Mouse (Mus musculus) CH12.LX (cell line): ENCODE results near the gene Hdac1. TPM values are rescaled to one million over a fixed set of nuclear protein-coding genes. Genes with fewer than 3 reads are reported as not detected.

Experiments
- DNase-seq: peaks from one replicate; pipeline ENCODE4 v3.0.0-alpha.2; 2013; ENCODE audit errors: extremely low read depth
- H3K27ac ChIP-seq: 2 replicates; pipeline ENCODE4 v1.5.1; 2012; ENCODE audit warnings: low read depth, mild to moderate bottlenecking, control low read depth, moderate library complexity; ENCODE audit not compliant: insufficient read depth
- H3K27me3 ChIP-seq: replicated peaks from 2 replicates; pipeline ENCODE3; 2012; ENCODE audit warnings: inconsistent platforms
- H3K36me3 ChIP-seq, 2 experiments: replicated peaks in 1 of 2; 2 replicates each; pipeline versions ENCODE3 to v1.6.1; 2012; ENCODE audit warnings: inconsistent platforms in 1 of 2, low read length in 1 of 2, mild to moderate bottlenecking in 1 of 2, mixed read lengths in 1 of 2, moderate library complexity in 1 of 2; ENCODE audit not compliant: control insufficient read depth in 1 of 2, insufficient read depth in 1 of 2
- H3K4me1 ChIP-seq, 2 experiments: 2 replicates each; pipeline ENCODE4 v1.6.1; 2012; ENCODE audit warnings: inconsistent platforms in 1 of 2, moderate library complexity in 1 of 2; ENCODE audit not compliant: insufficient read depth in 2 of 2, control insufficient read depth in 1 of 2
- H3K4me2 ChIP-seq: 2 replicates; pipeline ENCODE4 v1.6.1; 2012; ENCODE audit warnings: low read depth, mild to moderate bottlenecking, control low read depth; ENCODE audit not compliant: poor library complexity, insufficient read depth, severe bottlenecking
- H3K4me3 ChIP-seq, 3 experiments: fragments of 150-350 bp in 1 of 3; sonication (generic) in 1 of 3; replicated peaks in 1 of 3; 2 replicates each; pipeline versions ENCODE3 to v1.5.1; 2011 to 2012; ENCODE audit warnings: low read depth in 2 of 3, low read length in 2 of 3, mild to moderate bottlenecking in 2 of 3, moderate library complexity in 2 of 3, control low read depth in 1 of 3, improper control_type of control experiment in 1 of 3, inconsistent platforms in 1 of 3, mixed read lengths in 1 of 3; ENCODE audit not compliant: poor library complexity in 1 of 3
- H3K79me2 ChIP-seq: replicated peaks from 2 replicates; pipeline ENCODE4 v1.6.1; 2012; ENCODE audit warnings: mild to moderate bottlenecking, moderate library complexity; ENCODE audit not compliant: control insufficient read depth, poor library complexity, insufficient read depth, severe bottlenecking; ENCODE audit errors: extremely low read depth
- H3K9ac ChIP-seq: 2 replicates; pipeline ENCODE4 v1.6.1; 2012; ENCODE audit warnings: low read depth, mild to moderate bottlenecking, control low read depth, moderate library complexity; ENCODE audit not compliant: insufficient read depth
- H3K9me3 ChIP-seq: replicated peaks from 2 replicates; pipeline ENCODE3; 2012; ENCODE audit warnings: low read length, inconsistent platforms, mixed read lengths
- BHLHE40 ChIP-seq: IDR thresholded peaks from 2 replicates; pipeline ENCODE4 v1.6.1; 2011; ENCODE audit warnings: mild to moderate bottlenecking, low read depth, low read length, improper control_type of control experiment
- CHD1 ChIP-seq: IDR thresholded peaks from 2 replicates; pipeline ENCODE4 v1.6.1; 2012; ENCODE audit warnings: low read depth, low read length, improper control_type of control experiment, inconsistent platforms
- CHD2 ChIP-seq: IDR thresholded peaks from 2 replicates; pipeline ENCODE4 v1.6.1; 2011; ENCODE audit warnings: low read length, improper control_type of control experiment
- E2F4 ChIP-seq: IDR thresholded peaks from 2 replicates; pipeline ENCODE4 v1.6.1; 2011; ENCODE audit warnings: low read depth, low read length, improper control_type of control experiment; ENCODE audit not compliant: insufficient replicate concordance
- ELF1 ChIP-seq: IDR thresholded peaks from 2 replicates; pipeline ENCODE4 v1.6.1; 2014; ENCODE audit warnings: low read depth, mild to moderate bottlenecking, inconsistent platforms, low read length, improper control_type of control experiment
- EP300 ChIP-seq: IDR thresholded peaks from 2 replicates; pipeline ENCODE4 v1.6.1; 2011; ENCODE audit warnings: low read length, improper control_type of control experiment
- ETS1 ChIP-seq: conservative IDR thresholded peaks from 2 replicates; pipeline ENCODE4 v1.6.1; 2012; ENCODE audit warnings: low read depth, mild to moderate bottlenecking, inconsistent platforms, low read length, improper control_type of control experiment, moderate library complexity
- GABPA ChIP-seq: IDR thresholded peaks from 2 replicates; pipeline ENCODE4 v1.6.1; 2012; ENCODE audit warnings: low read depth, low read length, improper control_type of control experiment, inconsistent platforms; ENCODE audit not compliant: insufficient replicate concordance
- HCFC1 ChIP-seq: IDR thresholded peaks from 2 replicates; pipeline ENCODE4 v1.6.1; 2012; ENCODE audit warnings: low read depth, mild to moderate bottlenecking, inconsistent platforms, low read length, improper control_type of control experiment
- IRF4 ChIP-seq: IDR thresholded peaks from 2 replicates; pipeline ENCODE4 v1.6.1; 2014; ENCODE audit warnings: low read depth, mild to moderate bottlenecking, inconsistent platforms, low read length, improper control_type of control experiment
- JUN ChIP-seq: IDR thresholded peaks from 2 replicates; pipeline ENCODE4 v1.6.1; 2011; ENCODE audit warnings: low read depth, mild to moderate bottlenecking, low read length, improper control_type of control experiment, moderate library complexity; ENCODE audit not compliant: insufficient read depth
- JUND ChIP-seq: conservative IDR thresholded peaks from 2 replicates; pipeline ENCODE4 v1.6.1; 2011; ENCODE audit warnings: low read depth, low read length, improper control_type of control experiment
- KAT2A ChIP-seq: IDR thresholded peaks from 2 replicates; pipeline ENCODE4 v1.6.1; 2012; ENCODE audit warnings: low read length, improper control_type of control experiment, inconsistent platforms; ENCODE audit not compliant: insufficient replicate concordance
- MAFK ChIP-seq: IDR thresholded peaks from 2 replicates; pipeline ENCODE4 v1.6.1; 2011; ENCODE audit warnings: low read length, improper control_type of control experiment; ENCODE audit not compliant: insufficient replicate concordance
- MAX ChIP-seq: IDR thresholded peaks from 2 replicates; pipeline ENCODE4 v1.6.1; 2011; ENCODE audit warnings: low read length, improper control_type of control experiment
- MEF2A ChIP-seq: IDR thresholded peaks from 2 replicates; pipeline ENCODE4 v1.6.1; 2014; ENCODE audit warnings: low read depth, mild to moderate bottlenecking, inconsistent platforms, low read length, improper control_type of control experiment, borderline replicate concordance
- MXI1 ChIP-seq: IDR thresholded peaks from 2 replicates; pipeline ENCODE4 v1.6.1; 2011; ENCODE audit warnings: mild to moderate bottlenecking, low read depth, low read length, improper control_type of control experiment
- MYC ChIP-seq: IDR thresholded peaks from 2 replicates; pipeline ENCODE4 v1.6.1; 2011; ENCODE audit warnings: low read depth, mild to moderate bottlenecking, improper control_type of control experiment, low read length
- NELFE ChIP-seq: IDR thresholded peaks from 2 replicates; pipeline ENCODE4 v1.6.1; 2011; ENCODE audit warnings: low read depth, low read length, improper control_type of control experiment
- NRF1 ChIP-seq: IDR thresholded peaks from 2 replicates; pipeline ENCODE4 v1.6.1; 2014; ENCODE audit warnings: low read depth, mild to moderate bottlenecking, inconsistent platforms, low read length, improper control_type of control experiment, moderate library complexity
- POLR2A ChIP-seq: IDR thresholded peaks from 2 replicates; pipeline ENCODE4 v1.6.1; 2011; ENCODE audit warnings: low read depth, mild to moderate bottlenecking, improper control_type of control experiment, low read length
- POLR2AphosphoS2 ChIP-seq: IDR thresholded peaks from 2 replicates; pipeline ENCODE4 v1.6.1; 2011; ENCODE audit warnings: low read depth, low read length, improper control_type of control experiment
- RAD21 ChIP-seq: IDR thresholded peaks from 2 replicates; pipeline ENCODE4 v1.6.1; 2011; ENCODE audit warnings: low read depth, mild to moderate bottlenecking, low read length, improper control_type of control experiment, moderate library complexity
- RCOR1 ChIP-seq: conservative IDR thresholded peaks from 2 replicates; pipeline ENCODE4 v1.6.1; 2012; ENCODE audit warnings: low read depth, mild to moderate bottlenecking, inconsistent platforms, low read length, improper control_type of control experiment
- SIN3A ChIP-seq: IDR thresholded peaks from 2 replicates; pipeline ENCODE4 v1.6.1; 2012; ENCODE audit warnings: low read length, improper control_type of control experiment, inconsistent platforms
- SMC3 ChIP-seq: IDR thresholded peaks from 2 replicates; pipeline ENCODE4 v1.6.1; 2011; ENCODE audit warnings: low read depth, low read length, improper control_type of control experiment
- TBP ChIP-seq: conservative IDR thresholded peaks from 2 replicates; pipeline ENCODE4 v1.6.1; 2011; ENCODE audit warnings: low read depth, low read length, improper control_type of control experiment
- ZC3H11A ChIP-seq: IDR thresholded peaks from 2 replicates; pipeline ENCODE4 v1.6.1; 2012; ENCODE audit warnings: low read depth, mild to moderate bottlenecking, inconsistent platforms, low read length, improper control_type of control experiment
- ZKSCAN1 ChIP-seq: IDR thresholded peaks from 2 replicates; pipeline ENCODE4 v1.6.1; 2012; ENCODE audit warnings: low read depth, inconsistent platforms, low read length, improper control_type of control experiment, borderline replicate concordance
- ZMIZ1 ChIP-seq: IDR thresholded peaks from 2 replicates; pipeline ENCODE4 v1.6.1; 2012; ENCODE audit warnings: low read depth, mild to moderate bottlenecking, inconsistent platforms, low read length, improper control_type of control experiment
- ZNF384 ChIP-seq: IDR thresholded peaks from 2 replicates; pipeline ENCODE4 v1.6.1; 2012; ENCODE audit warnings: low read depth, low read length, improper control_type of control experiment, inconsistent platforms
- dilution Hi-C: fragments of 300-500 bp; cut with MboI; formaldehyde crosslinking; loops from 2 replicates; pipeline ENCODE4 v1.14.3; 2020; ENCODE audit warnings: low sequenced_read_pairs; ENCODE audit not compliant: extremely low pct_unique_long_range_greater_than_20kb, extremely low pct_ligation_motif_present
- in situ Hi-C: fragments of 300-500 bp; cut with MboI; formaldehyde crosslinking; loops from 3 replicates; pipeline ENCODE4 v1.14.3; 2019; ENCODE audit warnings: low sequenced_read_pairs, low pct_ligation_motif_present, low pct_unique_long_range_greater_than_20kb, mixed read lengths
- polyA plus RNA-seq: library from polyadenylated mRNA; unstranded; fragments of >175 nt; gene quantifications from 2 replicates; pipeline ENCODE4 v1.2.1, GENCODE M21; 2012; ENCODE audit warnings: low read depth; ENCODE audit not compliant: insufficient read length
- total RNA-seq, 2 experiments: library from RNA; depleted of rRNA; stranded (reverse); fragments of 300-350 nt in 1 of 2; fragments of >200 nt in 1 of 2; gene quantifications; 2 replicates each; pipeline ENCODE4 v1.2.3; 2012 to 2014

The Hdac1 gene
- total and polyA plus RNA-seq, 3 experiments = 71.7 to 231 (median 106) TPM

DNA sequence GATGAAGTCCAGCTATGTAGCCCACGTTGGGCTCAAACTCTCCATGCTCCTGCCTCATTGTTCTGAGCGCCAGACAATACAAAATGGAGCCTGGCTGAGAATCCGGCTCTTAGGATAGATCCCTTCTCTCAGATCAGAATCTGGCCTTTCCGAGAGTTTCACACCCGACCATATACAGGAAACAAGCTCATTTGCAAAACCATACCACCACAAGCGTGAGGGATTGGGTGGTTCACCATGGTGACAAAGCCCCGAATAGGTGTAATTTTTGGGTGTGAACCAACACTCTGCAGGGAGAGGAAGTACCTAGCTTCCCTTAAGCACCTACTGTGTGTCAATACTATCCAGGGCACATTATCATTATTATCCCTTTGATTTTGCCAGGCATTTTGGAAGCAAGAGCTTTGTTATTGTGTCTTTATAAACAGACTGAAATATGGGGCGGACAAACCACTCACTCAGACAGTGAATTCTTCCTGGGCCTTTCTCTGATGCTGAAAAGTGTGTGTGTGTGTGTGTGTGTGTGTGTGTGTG is 29.1 kb upstream of the Hdac1 start:
- no peaks in the 10 kb centered on the region for H3K36me3 ChIP-seq
- TF ChIP-seq EP300 = no peak
- peak; percentile 76 for TF ChIP-seq ZKSCAN1
- TF ChIP-seq, all 38 proteins: peak for 1
- no peak for DNase-seq
- Histone ChIP-seq H3K9ac (no peak overlapping the region), H3K4me2 (no peak overlapping the region), H3K27ac (no peak overlapping the region), H3K9me3 (no peaks in the 10 kb centered on the region), H3K79me2 (no peaks in the 10 kb centered on the region), H3K4me3 (no peak overlapping the region), H3K27me3 (no peaks in the 10 kb centered on the region), H3K4me1 (peaks cover 21 to 76% of the 10 kb centered on the region in 2 experiments)
- dilution Hi-C loops (no loop called here), in situ Hi-C loops (no loop called here)

- Histone ChIP-seq H3K4me2 (peak overlapping the region; percentile 58), H3K27ac (peak overlapping the region; percentile 95), H3K4me3 (no peak overlapping the region), H3K4me1 (peaks cover 21 to 66% of the 10 kb centered on the region in 2 experiments), H3K9me3 (no peaks in the 10 kb centered on the region)
- DNase-seq = peak; percentile 88
- TF ChIP-seq IRF4 (no peak; the same call in none of the 2 replicates), TBP (no peak), EP300 (peak; percentile 40; the same call in 1 of the 2 replicates), MEF2A (peak; percentile 89), HCFC1 (peak; percentile 42), JUND (0 out of 2 replicates have a peak, but pooled peaks have one; percentile 55), MXI1 (peak; percentile 51; the same call in 1 of the 2 replicates), MAX (peak; percentile 63; the same call in 1 of the 2 replicates), SMC3 (peak; percentile 6; the same call in 1 of the 2 replicates), ZNF384 (0 out of 2 replicates have a peak, but pooled peaks have one; percentile 1), ZC3H11A (no peak), POLR2A (peak; percentile 57), BHLHE40 (peak; percentile 85), JUN (peak; percentile 22; the same call in 1 of the 2 replicates), ETS1 (peak; percentile 94), ZKSCAN1 (no peak), RAD21 (peak; percentile 0; the same call in 1 of the 2 replicates), GABPA (no peak; the same call in 1 of the 2 replicates), MYC (peak; percentile 85), ELF1 (peak; percentile 84), NRF1 (0 out of 2 replicates have a peak, but pooled peaks have one; percentile 27), RCOR1 (0 out of 2 replicates have a peak, but pooled peaks have one; percentile 21), KAT2A (0 out of 2 replicates have a peak, but pooled peaks have one; percentile 40), NELFE (peak; percentile 51; the same call in 1 of the 2 replicates), SIN3A (0 out of 2 replicates have a peak, but pooled peaks have one; percentile 53), ZMIZ1 (peak; percentile 64; the same call in 1 of the 2 replicates), E2F4 (peak; percentile 30; the same call in 1 of the 2 replicates), CHD2 (no peak), MAFK (peak; percentile 49; the same call in 1 of the 2 replicates), POLR2AphosphoS2 (no peak), CHD1 (peak; percentile 38; the same call in 1 of the 2 replicates)
- TF ChIP-seq, all 38 proteins: peak for 24
- H3K9ac ChIP-seq = no peak overlapping the region
- no peaks in the 10 kb centered on the region for H3K27me3 ChIP-seq
- in situ Hi-C loops (no loop called here), dilution Hi-C loops (no loop called here)
- H3K36me3 ChIP-seq = no peaks in the 10 kb centered on the region
- no peaks in the 10 kb centered on the region for H3K79me2 ChIP-seq
Observed at GRCm38 (mm10) chr4:129570028-129570427, 27.5 kb upstream of the Hdac1 start.
